Mouse (Mus musculus): Measurements from ENCODE around the gene Ppp4c. TPM values are rescaled to one million over a fixed set of nuclear protein-coding genes. Genes with fewer than 3 reads are reported as not detected.

Ppp4c gene
- polyA plus RNA-seq, 1 experiment, result 199 TPM

DNA sequence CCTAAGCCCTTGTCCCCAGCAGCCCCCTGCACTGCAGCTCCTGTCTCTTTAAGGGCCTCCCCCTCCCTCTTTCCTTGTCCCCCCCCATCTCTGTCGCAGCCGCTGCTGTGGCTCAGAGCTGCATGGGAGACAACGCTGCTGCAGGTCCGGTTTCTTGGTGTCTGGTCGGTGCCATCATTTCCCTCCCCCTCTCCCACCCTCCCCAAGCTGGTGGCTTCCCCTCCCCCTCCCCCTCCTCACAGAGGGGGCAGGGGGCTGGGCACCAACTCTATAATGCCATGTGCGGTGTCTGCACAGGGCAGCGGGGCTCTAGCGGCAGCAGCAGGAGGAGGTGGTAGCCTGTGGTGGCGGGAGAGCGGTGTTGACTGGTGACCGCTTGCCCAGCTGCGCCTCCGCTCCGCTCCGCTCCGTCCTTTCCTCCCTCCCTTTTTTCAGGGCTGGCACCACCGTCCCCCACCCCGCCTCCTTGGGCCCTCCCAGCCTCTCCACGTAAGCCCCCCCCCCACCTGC is 31.0 kb upstream of the Ppp4c start:
- Histone ChIP-seq H3K27me3 (ENCODE audit: control insufficient read depth, insufficient read depth, low read length) (peaks cover 25% of the 10 kb centered on the region), H3K36me3 (ENCODE audit: control insufficient read depth, insufficient read depth, low read length) (no peaks in the 10 kb centered on the region), H3K4me3 (ENCODE audit: low read depth, low read length) (peak overlapping the region; percentile 36; the same call in 1 of the 2 replicates), H3K4me1 (ENCODE audit: control insufficient read depth, insufficient read depth, insufficient read length, low read length) (no peaks in the 10 kb centered on the region; the same call in 1 of the 2 replicates), H3K27ac (ENCODE audit: insufficient read depth, low read depth, low read length) (no peak overlapping the region)
- no peak for TF ChIP-seq CTCF (IDR thresholded peaks at IDR 0.05; ENCODE audit: extremely low read depth, insufficient read length, insufficient replicate concordance, low read depth, low read length)
- TF ChIP-seq POLR2A (IDR thresholded peaks at IDR 0.05; ENCODE audit: low read depth, low read length), result no peak
- 6% methylated on average over 17 of the region's 19 CpGs for WGBS

DNA sequence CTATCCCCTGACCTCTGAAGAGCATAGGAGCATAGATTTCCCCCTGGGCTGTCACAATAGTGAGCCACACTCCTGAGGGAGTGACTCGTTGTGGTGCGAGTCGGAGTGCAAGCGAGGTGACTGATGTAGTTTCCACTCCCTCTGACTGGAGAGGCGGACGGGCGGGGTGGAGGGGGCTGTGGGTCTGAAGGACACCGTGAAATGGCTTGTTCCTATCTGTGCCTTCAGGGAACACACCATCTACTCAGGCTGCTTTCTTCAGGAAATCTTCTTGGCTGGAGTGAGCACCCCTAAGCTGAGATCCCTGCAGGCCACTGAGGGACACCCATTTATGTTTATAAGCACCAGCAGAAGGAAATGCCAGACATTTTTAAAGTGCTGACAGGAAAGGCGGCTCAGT is 30.4 kb upstream of the Ppp4c start:
- Histone ChIP-seq H3K4me1 (ENCODE audit: control insufficient read depth, insufficient read depth, insufficient read length, low read length) (no peaks in the 10 kb centered on the region; the same call in 1 of the 2 replicates), H3K36me3 (ENCODE audit: control insufficient read depth, insufficient read depth, low read length) (no peaks in the 10 kb centered on the region), H3K27me3 (ENCODE audit: control insufficient read depth, insufficient read depth, low read length) (peaks cover 25% of the 10 kb centered on the region), H3K27ac (ENCODE audit: insufficient read depth, low read depth, low read length) (0 out of 2 replicates have a peak overlapping the region, but pooled peaks have one; percentile 3), H3K4me3 (ENCODE audit: low read depth, low read length) (no peak overlapping the region; the same call in 1 of the 2 replicates)
- 43% methylated on average over 9 of the region's 9 CpGs for WGBS
- TF ChIP-seq POLR2A (IDR thresholded peaks at IDR 0.05; ENCODE audit: low read depth, low read length) (no peak), CTCF (IDR thresholded peaks at IDR 0.05; ENCODE audit: extremely low read depth, insufficient read length, insufficient replicate concordance, low read depth, low read length) (no peak)

DNA sequence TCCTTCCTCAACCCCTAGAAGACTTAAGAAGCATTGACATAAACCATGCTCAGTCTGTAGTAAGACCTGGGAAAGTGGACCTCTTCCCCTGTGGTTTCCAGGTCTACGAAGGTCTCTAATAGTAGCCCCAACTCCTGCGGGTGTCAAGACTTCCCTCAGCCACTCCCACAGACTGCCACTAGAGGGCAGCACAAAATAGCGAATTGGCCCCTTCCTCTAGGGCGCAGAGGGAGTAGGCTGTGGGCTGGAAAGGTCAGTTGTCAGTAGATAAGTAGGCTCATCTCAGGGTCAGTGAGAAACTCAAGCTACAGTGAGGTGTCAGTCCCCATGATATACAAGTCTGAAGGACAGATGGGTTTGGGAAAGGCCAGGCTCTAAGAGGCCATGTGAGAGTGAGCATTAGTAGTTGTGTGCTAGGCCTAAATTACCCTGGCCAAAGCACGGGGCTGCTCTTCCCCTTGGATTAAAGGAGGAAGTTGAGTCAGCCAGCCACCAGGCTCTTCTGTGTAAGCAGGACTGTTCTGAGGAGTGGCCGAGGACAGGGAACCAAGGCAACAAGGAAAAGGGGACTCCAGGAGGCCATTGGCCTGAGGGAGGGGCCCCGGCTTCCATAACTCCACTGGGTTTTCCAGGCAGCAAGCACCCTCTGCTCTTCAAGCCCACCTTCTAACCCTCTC is 29.7 kb upstream of the Ppp4c start:
- Histone ChIP-seq H3K27me3 (ENCODE audit: control insufficient read depth, insufficient read depth, low read length) (peaks cover 25% of the 10 kb centered on the region), H3K4me3 (ENCODE audit: low read depth, low read length) (no peak overlapping the region), H3K4me1 (ENCODE audit: control insufficient read depth, insufficient read depth, insufficient read length, low read length) (no peaks in the 10 kb centered on the region; the same call in 1 of the 2 replicates), H3K36me3 (ENCODE audit: control insufficient read depth, insufficient read depth, low read length) (no peaks in the 10 kb centered on the region), H3K27ac (ENCODE audit: insufficient read depth, low read depth, low read length) (no peak overlapping the region)
- 25% methylated on average over 7 of the region's 7 CpGs for WGBS
- TF ChIP-seq CTCF (IDR thresholded peaks at IDR 0.05; ENCODE audit: extremely low read depth, insufficient read length, insufficient replicate concordance, low read depth, low read length) (peak; percentile 97; the same call in 1 of the 2 replicates), POLR2A (IDR thresholded peaks at IDR 0.05; ENCODE audit: low read depth, low read length) (no peak)

GRCm38 (mm10) chr7:126818818-126819217 is 26.5 kb upstream of the Ppp4c start:
- H3K4me1 ChIP-seq (ENCODE audit: control insufficient read depth, insufficient read depth, insufficient read length, low read length), result no peaks in the 10 kb centered on the region; the same call in 1 of the 2 replicates
- no peaks in the 10 kb centered on the region for H3K36me3 ChIP-seq (ENCODE audit: control insufficient read depth, insufficient read depth, low read length)
- TF ChIP-seq CTCF (IDR thresholded peaks at IDR 0.05; ENCODE audit: extremely low read depth, insufficient read length, insufficient replicate concordance, low read depth, low read length) (no peak), POLR2A (IDR thresholded peaks at IDR 0.05; ENCODE audit: low read depth, low read length) (no peak)
- H3K27me3 ChIP-seq (ENCODE audit: control insufficient read depth, insufficient read depth, low read length), result peaks cover 13% of the 10 kb centered on the region
- no peak overlapping the region for H3K4me3 ChIP-seq (ENCODE audit: low read depth, low read length)
- H3K27ac ChIP-seq (ENCODE audit: insufficient read depth, low read depth, low read length), result no peak overlapping the region
- 29% methylated on average over 1 of the region's 1 CpGs for WGBS

GRCm38 (mm10) chr7:126817595-126817994 is 25.3 kb upstream of the Ppp4c start:
- Histone ChIP-seq H3K27ac (ENCODE audit: insufficient read depth, low read depth, low read length) (no peak overlapping the region), H3K36me3 (ENCODE audit: control insufficient read depth, insufficient read depth, low read length) (no peaks in the 10 kb centered on the region), H3K4me3 (ENCODE audit: low read depth, low read length) (no peak overlapping the region), H3K27me3 (ENCODE audit: control insufficient read depth, insufficient read depth, low read length) (peaks cover 2% of the 10 kb centered on the region; the same call in 1 of the 2 replicates), H3K4me1 (ENCODE audit: control insufficient read depth, insufficient read depth, insufficient read length, low read length) (no peaks in the 10 kb centered on the region)
- 80% methylated on average over 7 of the region's 7 CpGs for WGBS
- no peak for TF ChIP-seq CTCF (IDR thresholded peaks at IDR 0.05; ENCODE audit: extremely low read depth, insufficient read length, insufficient replicate concordance, low read depth, low read length)
- no peak for TF ChIP-seq POLR2A (IDR thresholded peaks at IDR 0.05; ENCODE audit: low read depth, low read length)

DNA sequence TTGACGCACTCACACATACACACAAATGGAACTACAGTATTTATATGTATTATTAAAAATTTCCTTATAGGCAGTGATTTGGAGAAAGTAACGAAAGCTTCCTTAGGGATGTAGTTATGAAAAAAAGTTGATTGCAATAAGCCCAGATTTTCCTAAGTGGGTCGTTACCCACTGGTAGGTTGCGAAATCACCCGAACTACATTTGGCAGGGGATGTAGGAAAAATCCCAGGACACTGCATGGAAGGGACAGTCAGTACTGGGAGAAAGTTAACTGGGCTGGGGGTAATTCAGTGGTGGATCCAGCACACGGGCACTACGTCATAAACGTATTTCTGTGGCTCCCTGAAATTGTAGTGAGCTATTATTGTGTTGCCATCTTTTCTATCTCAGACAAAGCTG is 24.2 kb upstream of the Ppp4c start:
- WGBS, result 69% methylated on average over 8 of the region's 8 CpGs
- no peak overlapping the region for H3K27ac ChIP-seq (ENCODE audit: insufficient read depth, low read depth, low read length)
- H3K27me3 ChIP-seq (ENCODE audit: control insufficient read depth, insufficient read depth, low read length), result no peaks in the 10 kb centered on the region
- no peaks in the 10 kb centered on the region for H3K4me1 ChIP-seq (ENCODE audit: control insufficient read depth, insufficient read depth, insufficient read length, low read length)
- TF ChIP-seq CTCF (IDR thresholded peaks at IDR 0.05; ENCODE audit: extremely low read depth, insufficient read length, insufficient replicate concordance, low read depth, low read length) (no peak), POLR2A (IDR thresholded peaks at IDR 0.05; ENCODE audit: low read depth, low read length) (no peak)
- H3K36me3 ChIP-seq (ENCODE audit: control insufficient read depth, insufficient read depth, low read length), result no peaks in the 10 kb centered on the region
- H3K4me3 ChIP-seq (ENCODE audit: low read depth, low read length), result no peak overlapping the region

DNA sequence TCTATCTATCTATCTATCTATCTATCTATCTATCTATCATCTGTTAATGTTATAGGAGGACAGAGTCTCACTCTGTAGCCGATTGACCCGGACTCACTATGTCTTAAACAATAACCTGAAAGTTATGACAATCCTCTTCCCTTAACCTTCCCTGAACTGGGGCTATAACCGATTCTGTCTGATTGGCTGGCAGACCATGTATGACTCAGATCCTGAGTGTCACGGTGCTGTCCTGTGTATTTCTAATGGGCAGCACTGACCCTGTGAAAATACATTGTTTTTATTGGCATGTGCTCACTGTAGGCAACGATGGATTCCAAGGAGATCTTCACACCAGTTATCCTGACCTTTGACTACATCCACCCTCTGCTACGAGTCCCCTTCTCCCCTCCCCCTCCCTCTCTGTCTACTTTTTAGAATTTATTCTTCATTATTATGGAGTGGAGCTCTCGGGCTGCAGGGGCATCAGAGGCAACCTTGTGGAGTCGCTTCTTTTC is 23.5 kb upstream of the Ppp4c start:
- H3K36me3 ChIP-seq (ENCODE audit: control insufficient read depth, insufficient read depth, low read length), result no peaks in the 10 kb centered on the region
- no peaks in the 10 kb centered on the region for H3K4me1 ChIP-seq (ENCODE audit: control insufficient read depth, insufficient read depth, insufficient read length, low read length)
- H3K4me3 ChIP-seq (ENCODE audit: low read depth, low read length), result no peak overlapping the region
- H3K27ac ChIP-seq (ENCODE audit: insufficient read depth, low read depth, low read length), result no peak overlapping the region
- TF ChIP-seq CTCF (IDR thresholded peaks at IDR 0.05; ENCODE audit: extremely low read depth, insufficient read length, insufficient replicate concordance, low read depth, low read length) (no peak), POLR2A (IDR thresholded peaks at IDR 0.05; ENCODE audit: low read depth, low read length) (no peak)
- H3K27me3 ChIP-seq (ENCODE audit: control insufficient read depth, insufficient read depth, low read length), result no peaks in the 10 kb centered on the region
- WGBS, result 51% methylated on average over 8 of the region's 8 CpGs

Data from small intestine, adult 2 months (tissue).